Mouse (Mus musculus): ENCODE data around the gene Spata31d1a.
"Not testable (repeated sequence)": the region's sequence is repeated elsewhere in the genome, so short reads cannot be mapped to it uniquely, and the experiment has no call there.

The Spata31d1a gene

DNA sequence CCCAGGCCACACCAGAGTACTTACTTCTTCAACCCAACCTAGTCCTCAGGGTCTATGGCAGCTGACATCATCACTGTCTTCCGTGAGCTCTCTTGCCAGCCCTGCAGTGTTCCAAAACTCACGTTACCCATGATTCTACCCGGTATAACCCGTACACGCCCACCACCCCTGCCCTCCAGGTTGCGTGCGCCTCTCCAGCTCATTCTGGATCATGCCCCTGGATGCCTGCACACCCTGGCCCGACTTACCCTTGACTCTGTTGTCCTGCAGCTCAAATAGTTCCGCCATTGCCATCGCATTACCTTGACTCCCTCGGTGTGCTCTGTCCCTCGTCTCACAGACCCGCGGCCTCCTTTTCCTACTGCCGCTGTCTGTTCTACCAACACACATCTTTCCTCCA lies at the start of gene Spata31d1a:
Spata31d1a (minus strand) TSS at position 101 of the 400 bp plus-strand sequence.
- DNase-seq = no peak

DNA sequence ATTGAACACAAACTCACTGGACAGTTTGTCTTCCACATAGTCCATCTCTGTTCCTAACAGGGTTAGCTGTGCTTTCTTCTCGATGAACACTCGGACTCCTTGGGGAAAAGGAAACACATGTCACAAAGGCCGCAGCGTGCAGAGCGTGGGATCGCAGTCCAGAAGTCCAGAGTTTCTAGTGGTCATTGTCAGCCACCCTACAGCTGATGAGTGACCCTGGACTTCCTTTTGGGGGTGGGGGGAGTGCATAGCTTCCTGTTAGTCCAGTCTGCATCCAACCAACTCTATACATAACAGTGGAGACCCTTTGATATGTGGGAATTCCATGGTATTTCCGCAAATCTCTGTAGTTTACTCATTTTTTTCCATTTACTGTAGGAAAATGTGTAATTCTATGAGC lies 46.8 kb upstream of the Spata31d1a start:
- no peak for DNase-seq

DNA sequence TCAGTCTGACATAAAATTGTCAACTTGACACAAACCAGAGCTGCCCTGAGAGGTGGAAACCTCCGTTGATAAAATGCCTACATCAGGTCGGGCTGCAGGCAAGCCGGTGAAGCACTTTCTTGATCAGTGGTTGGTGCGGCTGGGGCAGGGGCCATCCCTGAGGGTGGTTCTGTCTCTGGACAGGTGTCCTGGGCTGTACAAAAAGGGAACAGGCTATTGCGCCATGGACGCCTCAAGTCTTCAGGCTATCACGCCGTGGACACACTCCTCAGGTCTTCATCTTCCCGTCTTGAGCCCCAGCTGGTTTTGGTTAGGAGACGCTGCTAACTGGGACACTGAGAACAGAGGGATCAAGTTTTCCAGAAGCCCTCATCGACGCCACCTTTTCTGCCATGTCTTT lies 40.2 kb upstream of the Spata31d1a start:
- no peak for DNase-seq

DNA sequence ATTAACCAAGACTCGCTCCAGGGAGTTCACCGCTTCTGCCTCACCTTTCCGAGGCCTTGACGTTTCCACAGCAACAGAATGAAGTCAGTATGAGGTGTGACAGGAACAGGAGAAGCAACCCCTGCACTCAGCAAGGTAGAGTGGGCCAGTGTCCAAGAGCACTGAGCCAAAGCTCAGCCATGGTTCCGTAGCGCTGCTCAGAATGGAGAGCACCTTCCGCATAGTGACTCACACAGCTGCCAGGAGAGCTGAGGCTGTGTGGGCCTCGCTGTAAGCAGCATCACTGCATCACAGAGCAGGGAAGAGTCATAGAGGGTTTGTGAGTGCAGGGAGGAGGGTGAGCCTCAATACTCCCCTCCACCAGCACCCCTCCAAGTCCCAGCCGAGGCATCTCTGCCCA lies 36.6 kb upstream of the Spata31d1a start, which contains the start of gene 1700014D04Rik:
1700014D04Rik (minus strand) TSS at position 42 of the 400 bp plus-strand sequence.
- DNase-seq = peak; percentile 42

DNA sequence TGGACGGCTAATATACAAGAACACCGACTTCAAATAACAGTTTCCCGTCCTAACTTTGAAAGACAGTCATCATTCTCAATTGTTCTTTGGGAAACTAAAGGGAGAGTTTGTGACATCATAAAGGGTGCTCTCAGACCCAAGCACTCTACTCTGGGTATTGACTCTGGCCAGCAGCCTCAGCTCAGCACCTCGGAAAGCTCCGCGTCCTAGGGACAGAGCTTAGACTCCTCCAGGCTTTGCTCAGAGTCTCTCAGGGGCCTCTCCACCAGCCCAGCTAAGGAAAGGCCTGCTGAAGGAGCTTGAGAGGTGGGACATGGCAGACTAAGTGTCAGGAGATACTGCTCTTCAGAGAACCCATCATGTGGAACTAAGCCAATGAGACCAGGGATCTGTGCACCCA lies 36.0 kb upstream of the Spata31d1a start:
- no peak for DNase-seq

DNA sequence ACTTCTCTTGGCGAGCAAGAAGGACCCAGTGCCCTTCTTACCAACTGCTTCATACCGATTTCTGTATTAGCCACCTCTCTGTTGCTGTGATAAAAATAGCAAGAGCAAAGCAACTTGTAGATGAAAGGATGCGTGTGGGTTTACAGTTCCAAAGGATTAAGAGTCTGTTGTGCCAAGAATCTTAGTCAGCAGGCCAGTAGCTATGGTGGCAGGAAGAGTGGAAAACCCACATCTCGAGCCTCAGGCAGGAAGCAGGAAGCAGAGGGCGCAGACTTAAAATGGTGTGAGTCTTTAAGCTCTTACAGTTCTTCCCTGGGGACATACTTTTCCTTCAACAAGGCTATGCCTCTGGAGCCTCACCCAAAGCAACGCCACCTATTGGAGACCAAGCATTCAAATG lies 35.3 kb upstream of the Spata31d1a start:
- DNase-seq = no peak

DNA sequence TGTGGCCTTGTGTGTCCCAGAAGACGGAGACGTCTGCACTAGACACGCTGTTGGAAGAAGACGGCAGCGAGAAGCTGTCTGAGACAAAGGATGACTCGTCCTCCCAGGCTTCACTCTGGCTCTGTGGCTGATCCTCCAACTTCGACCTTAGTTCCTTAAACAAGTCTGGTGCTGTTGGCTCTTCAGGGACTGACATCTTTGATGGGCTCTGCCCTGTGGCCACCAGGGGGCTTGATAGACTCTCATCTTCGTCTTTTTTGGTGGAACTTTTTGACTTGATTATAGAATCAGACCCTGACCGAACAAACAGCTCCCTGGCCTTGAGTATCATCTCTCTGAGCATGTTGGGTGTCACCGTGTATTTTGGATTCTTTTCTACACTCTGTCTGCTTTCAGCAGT lies 31.6 kb upstream of the Spata31d1a start:
- no peak for DNase-seq

DNA sequence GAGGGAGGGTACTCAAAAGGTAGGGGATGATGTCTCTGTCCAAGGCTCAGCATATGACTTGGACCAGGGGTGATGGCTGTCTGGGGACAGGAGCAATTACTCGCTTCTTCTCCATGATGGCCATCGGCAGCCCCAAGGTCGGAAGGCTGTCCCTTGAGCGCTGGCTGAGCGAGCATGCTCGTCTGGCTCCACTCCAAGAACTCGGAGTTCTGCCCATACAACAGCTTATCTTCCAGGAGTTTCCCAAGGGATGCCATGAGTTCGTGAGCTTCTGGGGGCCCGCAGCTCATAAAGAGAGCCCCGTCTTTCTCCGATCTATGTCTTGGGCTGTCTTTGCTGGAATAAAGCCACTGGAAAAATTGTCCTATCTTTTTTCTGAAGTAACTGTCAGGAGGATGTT lies 31.0 kb upstream of the Spata31d1a start:
- DNase-seq = no peak

DNA sequence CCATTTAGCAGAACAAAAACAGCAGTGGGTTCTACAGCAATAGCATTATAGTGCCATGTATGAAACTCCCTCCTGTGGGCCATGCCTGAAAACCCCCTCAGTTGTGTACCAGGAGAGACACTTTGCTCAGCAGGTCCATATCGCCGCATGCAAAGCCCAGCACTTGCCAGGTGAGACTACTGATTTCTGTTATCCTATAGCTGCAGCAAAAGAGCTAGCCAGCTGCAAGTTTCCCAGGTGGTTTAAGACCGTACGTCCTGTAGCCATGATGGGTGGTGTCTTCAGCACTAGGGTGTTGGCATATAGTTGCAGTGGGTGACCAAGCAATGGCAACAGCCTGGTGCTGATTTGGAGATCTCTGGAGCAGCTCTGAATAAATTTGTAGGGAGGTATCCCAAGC lies 29.3 kb upstream of the Spata31d1a start:
- no peak for DNase-seq

DNA sequence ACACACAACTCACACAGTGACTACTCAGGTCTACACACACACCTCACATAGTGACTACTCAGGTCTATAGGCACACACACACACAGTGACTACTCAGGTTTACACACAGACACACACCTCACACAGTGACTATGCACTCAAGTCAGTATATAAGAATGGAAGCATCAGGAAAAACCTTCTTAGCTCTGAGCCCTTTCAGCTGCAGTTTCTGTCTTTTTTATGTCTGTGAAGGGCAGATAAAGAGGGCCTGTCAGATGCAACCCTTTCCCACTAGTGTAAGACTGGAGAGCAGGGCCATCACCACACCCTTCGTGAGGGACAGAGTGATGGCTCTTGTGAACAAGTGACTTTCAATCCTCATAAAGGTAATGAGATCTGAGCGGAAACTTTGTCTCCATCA lies 28.3 kb upstream of the Spata31d1a start:
- no peak for DNase-seq

DNA sequence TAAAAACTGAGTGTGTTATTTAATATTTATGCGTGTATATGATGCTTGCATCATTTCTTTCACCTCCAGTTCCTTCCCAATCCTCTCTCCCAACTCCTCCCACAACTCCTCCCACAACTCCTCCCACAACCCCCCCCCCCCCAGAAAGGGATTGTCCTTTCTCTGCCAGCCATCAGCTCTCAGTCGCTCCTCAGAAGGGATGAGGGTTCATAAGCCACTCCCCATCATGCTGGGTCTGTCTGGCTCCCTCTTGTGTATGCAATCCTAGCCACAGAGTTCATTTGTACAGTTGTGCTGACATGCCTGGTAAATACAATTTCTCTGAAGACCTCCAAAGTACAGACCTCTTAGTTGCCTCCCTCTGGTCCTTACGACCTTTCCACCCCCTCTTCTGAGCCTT lies 25.1 kb upstream of the Spata31d1a start:
- no peak for DNase-seq

DNA sequence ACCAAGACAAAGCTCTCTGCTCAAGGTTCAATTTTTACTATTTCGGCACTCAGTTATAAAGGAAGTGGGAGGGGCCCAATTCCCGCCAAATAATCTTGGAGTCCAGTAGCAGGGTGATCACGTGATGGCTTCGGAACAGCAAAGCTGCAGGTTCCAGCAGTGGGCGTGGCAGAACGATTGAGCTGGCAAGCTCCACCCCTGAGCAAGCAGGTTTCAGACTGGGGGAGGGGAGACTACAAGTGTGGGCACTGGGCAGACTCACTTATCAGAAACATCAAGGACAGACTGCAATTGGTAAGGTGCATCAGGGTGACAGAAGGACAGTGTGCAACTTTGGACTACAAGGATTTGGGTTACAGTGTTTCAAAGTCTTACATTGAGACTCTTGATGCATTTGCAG lies 24.2 kb upstream of the Spata31d1a start:
- DNase-seq = not testable (repeated sequence)

DNA sequence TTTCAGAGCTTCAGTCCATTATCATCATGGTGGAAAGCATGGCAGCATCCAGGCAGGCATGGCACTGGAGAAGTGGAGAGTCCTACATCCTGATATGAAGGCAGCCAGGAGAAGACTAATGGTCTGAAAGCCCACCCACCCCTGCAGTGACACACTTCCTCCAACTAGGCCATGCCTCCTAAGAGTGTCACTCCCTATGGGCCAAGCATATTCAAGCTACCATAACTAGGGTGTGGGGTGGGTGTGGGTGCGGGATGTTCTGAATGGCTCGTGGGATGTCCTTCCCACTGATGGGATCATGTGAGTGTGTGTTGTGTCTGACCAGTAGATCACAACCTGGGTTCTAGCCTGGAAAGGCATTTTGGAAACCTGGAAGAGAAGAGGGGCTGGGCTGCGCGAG lies 23.8 kb upstream of the Spata31d1a start:
- DNase-seq = no peak

DNA sequence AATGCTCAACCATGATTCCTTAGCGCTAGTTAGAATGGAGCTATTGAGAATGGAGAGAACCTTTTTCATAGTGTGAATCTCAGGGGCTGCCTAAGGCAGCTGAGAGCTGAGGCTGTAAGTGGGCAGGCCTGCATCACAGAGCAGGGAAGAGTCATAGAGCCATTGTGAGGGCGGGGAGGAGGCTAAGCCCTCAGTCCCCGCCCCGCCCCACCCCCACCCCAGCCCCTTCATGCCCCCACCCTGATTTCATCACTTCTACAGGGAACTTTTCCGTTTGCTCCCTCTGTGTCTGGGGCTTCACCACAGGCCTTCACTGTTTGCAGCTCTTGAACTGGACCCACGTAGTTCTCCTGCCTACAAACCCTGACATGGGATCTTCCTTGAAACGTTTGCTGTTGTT lies 21.5 kb upstream of the Spata31d1a start, which contains the start of gene Spata31d1d:
Spata31d1d (minus strand) TSS at position 101 of the 400 bp plus-strand sequence.
- DNase-seq = no peak

DNA sequence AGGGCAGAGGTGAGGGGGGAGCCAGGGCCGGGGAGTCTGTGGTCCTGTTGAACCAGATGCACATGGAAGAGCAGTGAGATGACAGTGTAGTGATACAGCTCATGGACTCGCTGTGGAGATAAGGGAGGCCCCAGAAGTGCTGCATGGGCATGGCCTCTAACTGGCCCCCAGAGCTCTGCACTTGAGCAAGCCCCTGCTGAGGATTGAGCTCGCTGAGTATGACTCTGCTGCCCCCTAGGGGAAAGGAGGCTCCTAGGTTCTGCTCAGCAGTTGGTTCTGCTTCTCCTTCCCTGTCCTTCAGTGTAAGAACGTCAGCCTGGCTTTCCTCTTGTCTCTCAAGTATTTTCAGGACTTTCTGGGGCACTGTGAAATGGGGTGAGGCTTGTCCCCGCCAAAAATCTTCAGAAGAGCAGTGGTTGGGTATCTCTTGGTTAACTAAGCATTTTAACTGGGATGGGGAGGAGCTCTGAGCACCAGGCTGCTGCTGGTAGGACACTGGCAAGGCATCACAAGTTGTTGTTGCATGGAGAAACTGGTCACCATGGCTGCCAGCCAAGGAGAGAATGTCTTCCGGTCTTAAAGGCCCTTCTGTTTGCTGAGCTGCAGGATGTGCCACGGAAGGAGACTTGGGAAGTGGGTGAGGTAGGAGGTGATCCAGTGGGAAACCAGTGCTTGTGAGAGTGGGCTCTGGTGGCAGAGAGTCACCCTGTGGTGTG lies 18.4 kb upstream of the Spata31d1a start:
- peak; percentile 87 for DNase-seq

DNA sequence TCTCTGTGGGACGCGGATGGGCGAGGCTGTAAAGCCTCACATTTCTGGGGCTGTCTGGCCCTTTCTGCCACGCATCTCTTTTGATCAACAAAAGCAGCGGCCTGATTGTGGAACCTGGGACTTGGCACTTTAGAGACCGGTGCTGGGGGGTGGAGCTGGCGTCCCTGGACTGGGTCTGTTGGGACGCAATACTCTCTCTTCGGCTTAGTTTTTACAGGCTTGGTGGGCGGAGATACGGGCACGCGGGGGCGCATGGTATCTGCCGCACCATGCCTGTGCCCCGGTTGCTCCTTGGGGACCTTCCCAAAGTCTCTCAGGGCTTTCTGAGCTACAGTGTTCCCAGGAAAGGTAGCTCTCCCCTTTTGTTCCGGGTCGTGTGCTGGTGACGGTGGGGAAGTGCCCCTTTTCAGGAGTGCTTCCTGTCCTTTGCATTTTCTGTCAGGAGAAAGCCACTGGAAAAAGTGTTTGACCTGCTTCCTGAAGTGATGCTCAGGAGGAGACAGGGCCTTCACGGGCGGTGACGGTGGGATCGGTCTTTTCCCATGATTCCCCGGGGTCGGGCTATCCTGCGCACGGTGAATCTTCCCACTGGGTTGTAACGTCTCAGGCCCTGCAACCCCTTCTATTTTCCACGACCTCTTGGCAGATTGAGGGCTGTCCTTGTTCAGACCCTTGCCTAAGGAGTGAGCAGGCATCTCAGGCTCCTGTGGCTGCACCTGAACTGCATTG lies 16.2 kb upstream of the Spata31d1a start:
- DNase-seq = no peak

DNA sequence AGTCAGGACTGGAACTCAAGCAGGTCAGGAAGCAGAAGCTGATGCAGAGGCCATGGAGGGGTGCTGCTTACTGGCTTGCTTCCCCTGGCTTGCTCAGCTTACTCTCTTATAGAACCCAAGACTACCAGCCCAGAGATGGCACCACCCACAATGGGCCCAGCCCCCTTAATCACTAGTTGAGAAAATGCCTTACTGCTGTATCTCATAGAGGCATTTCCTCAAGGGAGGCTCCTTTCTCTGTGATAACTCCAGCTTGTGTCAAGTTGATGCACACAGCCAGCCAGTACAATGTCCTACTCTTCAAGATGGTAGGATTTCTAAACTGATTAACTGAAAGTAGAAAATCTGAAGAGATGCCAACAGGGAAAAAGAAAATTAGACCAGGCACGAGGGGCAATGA lies 12.0 kb upstream of the Spata31d1a start:
- not testable (repeated sequence) for DNase-seq

DNA sequence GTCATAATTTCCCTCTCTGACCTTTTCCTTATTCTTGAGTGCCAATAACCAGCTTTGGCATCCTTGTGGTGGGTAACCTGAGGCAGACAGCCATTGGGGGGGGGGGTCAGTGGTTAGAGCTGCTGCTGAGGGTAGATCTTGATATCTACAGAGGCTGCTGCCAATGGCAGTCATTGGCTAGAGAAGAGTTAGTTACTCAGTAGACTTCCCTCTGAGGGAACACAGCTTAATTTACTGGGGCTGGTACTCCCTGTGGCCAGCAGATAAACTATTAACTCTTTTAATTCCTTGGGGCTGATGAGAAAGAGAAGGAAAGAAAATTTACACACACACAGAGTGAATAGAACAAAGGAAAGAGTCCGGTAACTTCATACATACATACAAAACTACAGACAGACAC lies 9.3 kb upstream of the Spata31d1a start:
- no peak for DNase-seq

DNA sequence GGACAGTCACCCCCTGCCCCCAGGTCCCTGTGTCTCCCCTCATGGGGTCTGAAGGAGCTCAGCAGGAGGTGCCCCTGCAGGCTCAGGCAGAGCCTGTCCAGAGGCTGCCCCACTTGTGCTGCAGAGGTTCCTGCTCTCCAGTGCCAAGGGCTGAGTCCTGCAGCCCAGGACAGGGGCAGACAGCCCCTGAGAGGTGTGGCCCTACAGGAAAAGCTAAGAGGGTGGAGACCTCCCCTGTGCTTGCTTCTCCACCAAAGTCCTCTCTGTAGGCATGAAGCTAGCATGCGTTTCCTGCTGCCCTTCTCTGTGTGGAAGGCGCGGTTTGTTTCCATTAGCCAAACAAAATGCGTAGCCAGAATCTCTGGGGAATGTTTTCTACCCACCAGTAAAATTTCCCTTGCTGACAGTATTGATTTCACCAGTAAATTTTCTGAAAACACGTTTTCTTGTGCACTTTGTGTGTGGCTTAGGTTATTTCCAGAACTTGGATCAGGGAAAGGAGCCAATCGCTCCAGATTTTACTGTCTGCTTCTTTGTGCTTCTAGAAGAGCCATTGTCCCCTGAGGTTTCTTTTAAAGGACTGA lies 8.8 kb upstream of the Spata31d1a start:
- DNase-seq = not testable (repeated sequence)

DNA sequence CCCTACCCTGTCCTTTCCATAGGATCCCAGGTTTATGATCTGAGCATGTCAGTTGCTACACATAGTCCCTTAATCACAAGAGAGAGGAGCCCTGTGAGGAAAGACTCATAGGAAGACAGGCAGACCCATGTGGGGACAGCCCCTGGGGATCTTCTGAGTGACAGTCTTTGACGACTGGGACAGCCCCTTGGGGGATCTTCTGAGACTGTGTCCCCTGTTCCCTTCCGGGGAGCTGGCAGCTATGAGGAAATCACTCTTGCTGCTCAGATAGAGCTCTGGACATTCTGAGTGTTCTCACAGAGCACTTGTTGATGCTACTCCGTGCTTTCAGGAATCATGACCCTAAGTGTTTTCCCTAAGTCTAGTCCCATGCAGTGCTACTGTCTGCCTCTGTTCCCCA lies 3.6 kb upstream of the Spata31d1a start:
- no peak for DNase-seq

DNA sequence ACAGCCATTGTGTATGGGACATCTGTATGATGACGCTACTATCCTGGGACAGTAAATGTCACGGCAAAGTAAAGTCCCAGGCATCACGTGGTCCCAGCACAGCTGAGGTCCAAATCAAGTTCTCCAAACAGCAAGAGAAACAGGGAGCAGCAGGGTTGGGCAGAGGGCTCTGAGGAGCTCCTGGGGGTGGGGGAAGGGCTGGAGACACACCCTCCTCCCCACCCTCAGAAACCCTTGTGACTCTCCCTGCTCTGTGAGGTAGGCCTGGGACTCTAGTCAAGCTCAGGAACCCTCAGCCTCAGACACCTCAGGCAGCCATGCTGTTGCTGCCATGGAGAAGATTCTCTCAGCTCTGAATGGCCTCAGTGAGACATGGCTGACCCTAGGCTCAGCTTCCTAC lies 1.9 kb upstream of the Spata31d1a start, which contains the start of gene Spata31d1b:
Spata31d1b (plus strand) TSS at position 301 of the 400 bp plus-strand sequence.
- not testable (repeated sequence) for DNase-seq

DNA sequence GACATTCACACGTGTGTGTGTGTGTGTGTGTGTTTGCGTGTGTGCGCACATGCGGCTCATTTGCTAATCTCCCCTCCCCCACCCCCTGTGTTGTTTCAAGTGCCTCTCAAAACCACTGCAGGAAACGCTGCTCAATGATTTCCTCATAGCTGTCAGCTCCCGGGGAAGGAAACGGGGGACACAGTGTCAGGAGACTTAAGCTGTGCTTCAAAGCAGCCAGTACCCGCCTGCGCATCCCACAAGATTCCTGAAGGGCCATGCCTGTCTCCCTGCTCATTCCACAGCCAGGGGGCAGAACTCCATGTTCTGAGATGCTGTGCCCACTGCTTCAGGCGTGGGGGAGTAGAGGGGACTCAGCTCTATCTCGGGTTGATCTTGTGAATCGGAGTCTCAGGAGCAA lies 5.6 kb downstream of the Spata31d1a start:
- peak; percentile 22 for DNase-seq

DNA sequence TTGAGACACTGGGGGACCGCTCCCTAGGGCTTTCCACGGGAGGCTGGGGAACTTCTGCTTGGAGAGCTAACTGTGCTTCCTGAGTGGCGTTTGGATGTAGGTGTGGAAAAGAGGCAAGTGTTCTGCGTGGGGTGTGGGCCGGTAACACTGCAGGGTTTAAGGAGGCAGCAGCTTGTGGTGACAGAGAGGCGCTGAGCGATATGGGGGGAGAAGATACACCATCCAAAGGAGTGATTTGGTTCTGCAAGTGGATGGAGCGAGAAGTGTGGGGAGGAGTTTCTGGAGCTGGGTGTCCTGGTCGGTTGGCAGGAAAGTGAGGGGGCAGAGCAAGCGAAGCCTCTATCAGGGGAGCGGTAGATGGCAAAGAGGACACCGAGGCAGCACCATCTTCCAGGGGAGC lies 6.6 kb downstream of the Spata31d1a start:
- DNase-seq = no peak

DNA sequence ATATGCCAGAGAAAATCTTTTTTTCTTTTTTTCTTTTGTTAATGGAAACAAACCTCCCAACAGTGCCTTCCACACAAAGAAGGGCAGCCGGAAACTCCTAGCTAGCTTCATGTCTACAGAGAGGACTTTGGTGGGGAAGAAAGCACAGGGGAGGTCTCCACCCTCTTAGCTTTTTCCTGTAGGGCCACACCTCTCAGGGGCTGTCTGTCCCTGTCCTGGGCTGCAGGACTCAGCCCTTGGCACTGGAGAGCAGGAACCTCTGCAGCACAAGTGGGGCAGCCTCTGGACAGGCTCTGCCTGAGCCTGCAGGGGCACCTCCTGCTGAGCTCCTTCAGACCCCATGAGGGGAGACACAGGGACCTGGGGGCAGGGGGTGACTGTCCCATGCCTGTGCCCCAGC lies 10.0 kb downstream of the Spata31d1a start:
- DNase-seq = not testable (repeated sequence)

Measured in layer of hippocampus, adult 9-11 months (tissue).